Mouse (Mus musculus) cerebellum, adult 2 months (tissue): ENCODE results near the gene Dmac2.

Experiments
- CTCF ChIP-seq: fragments of 200-500 bp; IDR thresholded peaks from 2 replicates; pipeline ENCODE4 v1.5.1; 2011; ENCODE audit warnings: low read depth, mild to moderate bottlenecking, control low read depth, low read length, moderate library complexity, borderline replicate concordance; ENCODE audit not compliant: insufficient read depth
- POLR2A ChIP-seq: fragments of 200-500 bp; IDR thresholded peaks from 2 replicates; pipeline ENCODE4 v1.6.1; 2011; ENCODE audit warnings: low read length, control low read depth, borderline replicate concordance; ENCODE audit not compliant: insufficient read depth

DNA sequence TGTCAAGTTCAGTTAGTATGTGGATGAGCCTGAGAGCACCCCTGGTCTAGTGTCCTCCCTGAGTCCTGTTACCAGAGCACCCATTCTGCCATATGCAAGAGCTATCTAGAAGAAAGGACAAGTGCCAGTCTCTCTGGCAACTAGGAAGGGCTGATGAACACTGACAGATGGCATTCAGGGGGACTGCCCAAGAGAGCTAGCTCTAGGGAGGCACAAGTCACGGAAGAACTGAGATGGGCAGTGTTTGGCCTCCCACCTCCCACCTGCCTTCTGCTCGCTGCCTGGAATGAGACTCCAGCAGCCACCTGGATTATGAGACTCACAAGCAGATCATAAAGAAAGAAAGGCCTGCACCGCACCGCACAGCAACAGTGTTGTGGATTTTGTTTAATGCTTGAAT, 20.5 kb downstream of the Dmac2 start:
- TF ChIP-seq CTCF (no peak), POLR2A (no peak)
